Mouse (Mus musculus): Measurements from ENCODE around the gene Ak1.

GRCm38 (mm10) chr2:32599409-32599808 lies 22.1 kb upstream of the Ak1 start, which contains the start of gene St6galnac6:
- TF ChIP-seq CTCF (IDR thresholded peaks at IDR 0.05; ENCODE audit: low read depth) (no peak), EP300 (IDR thresholded peaks at IDR 0.05; ENCODE audit: low read depth) (no peak)
